Mouse (Mus musculus): Measurements from ENCODE around the gene Pgd. TPM values are rescaled to one million over a fixed set of nuclear protein-coding genes. Genes with fewer than 3 reads are reported as not detected.

The Pgd gene
- polyA plus RNA-seq, 1 experiment from 2014 or later, result 113 TPM

GRCm38 (mm10) chr4:149164150-149164549 lies 2.4 kb downstream of the Pgd start:
- H3K27ac ChIP-seq, result no peak overlapping the region
- peaks cover 54% of the 10 kb centered on the region for H3K36me3 ChIP-seq
- ATAC-seq (ENCODE audit: low FRiP score, low read depth), result no peak
- no peak overlapping the region for H3K9ac ChIP-seq
- WGBS, result 53% methylated on average over 5 of the region's 5 CpGs
- H3K4me1 ChIP-seq, result peaks cover 10% of the 10 kb centered on the region
- no peak overlapping the region for H3K4me3 ChIP-seq
- H3K4me2 ChIP-seq (replicated peaks), result no peak overlapping the region
- H3K9me3 ChIP-seq, result no peaks in the 10 kb centered on the region
- no peaks in the 10 kb centered on the region for H3K27me3 ChIP-seq

GRCm38 (mm10) chr4:149163196-149163595 lies 3.4 kb downstream of the Pgd start:
- H3K4me2 ChIP-seq (replicated peaks), result no peak overlapping the region
- H3K4me1 ChIP-seq, result peaks cover 10% of the 10 kb centered on the region
- WGBS, result 60% methylated on average over 1 of the region's 1 CpGs
- H3K27ac ChIP-seq, result no peak overlapping the region
- H3K4me3 ChIP-seq, result no peak overlapping the region
- H3K36me3 ChIP-seq, result peaks cover 64% of the 10 kb centered on the region
- no peaks in the 10 kb centered on the region for H3K27me3 ChIP-seq
- H3K9ac ChIP-seq, result no peak overlapping the region
- no peaks in the 10 kb centered on the region for H3K9me3 ChIP-seq
- no peak for ATAC-seq (ENCODE audit: low FRiP score, low read depth)

DNA sequence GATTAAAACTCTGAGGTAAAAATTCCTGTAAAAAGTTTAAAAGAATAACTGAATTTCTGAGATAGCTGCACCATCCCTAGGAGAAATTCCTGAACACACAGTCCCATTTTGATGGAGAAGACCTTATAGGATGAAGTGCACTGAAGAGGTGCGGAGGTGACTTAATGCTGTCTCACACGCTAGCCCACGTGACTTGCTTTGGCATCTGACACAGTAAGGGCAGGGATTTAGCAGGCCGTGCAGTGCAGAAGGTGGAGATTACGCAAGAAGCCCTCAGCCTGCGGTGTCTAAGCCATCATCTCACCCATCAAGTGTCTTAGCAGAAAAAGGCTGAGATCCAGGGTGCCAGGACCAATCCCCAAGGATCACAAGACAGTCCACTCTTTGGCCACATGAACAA lies 5.4 kb downstream of the Pgd start:
- Histone ChIP-seq H3K4me2 (replicated peaks) (no peak overlapping the region), H3K36me3 (peaks cover 84% of the 10 kb centered on the region), H3K27ac (no peak overlapping the region), H3K4me3 (no peak overlapping the region), H3K27me3 (no peaks in the 10 kb centered on the region), H3K9ac (no peak overlapping the region), H3K4me1 (peaks cover 10% of the 10 kb centered on the region), H3K9me3 (no peaks in the 10 kb centered on the region)
- WGBS, result 95% methylated on average over 6 of the region's 6 CpGs
- no peak for ATAC-seq (ENCODE audit: low FRiP score, low read depth)

DNA sequence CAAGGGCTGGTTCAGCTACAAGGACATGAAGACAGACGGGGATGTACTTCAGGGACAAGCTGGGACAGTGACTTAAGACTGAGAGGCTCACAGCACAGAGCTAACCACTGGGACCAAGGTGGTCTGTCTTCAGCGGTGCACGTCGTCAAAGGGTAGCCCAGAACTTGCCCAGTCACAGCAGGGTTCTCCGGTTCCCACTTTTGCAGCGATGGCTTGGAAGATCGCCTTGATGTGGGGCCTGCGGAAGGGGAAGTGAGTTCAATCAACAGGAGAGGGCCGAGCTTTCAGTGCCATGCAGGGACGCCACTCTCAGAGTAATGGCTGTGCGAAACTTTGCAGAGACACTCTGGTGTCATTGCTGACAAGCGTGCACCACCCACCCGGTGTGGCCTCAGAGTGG lies 6.7 kb downstream of the Pgd start:
- H3K36me3 ChIP-seq, result peaks cover 96% of the 10 kb centered on the region
- WGBS, result 90% methylated on average over 13 of the region's 13 CpGs
- H3K9me3 ChIP-seq, result no peaks in the 10 kb centered on the region
- no peak overlapping the region for H3K27ac ChIP-seq
- H3K4me2 ChIP-seq (replicated peaks), result no peak overlapping the region
- no peaks in the 10 kb centered on the region for H3K27me3 ChIP-seq
- H3K4me1 ChIP-seq, result no peaks in the 10 kb centered on the region
- no peak overlapping the region for H3K4me3 ChIP-seq
- no peak overlapping the region for H3K9ac ChIP-seq
- no peak for ATAC-seq (ENCODE audit: low FRiP score, low read depth)

- no peak for ATAC-seq (ENCODE audit: low FRiP score, low read depth)
- Histone ChIP-seq H3K9ac (no peak overlapping the region), H3K27me3 (no peaks in the 10 kb centered on the region), H3K4me1 (no peaks in the 10 kb centered on the region), H3K4me3 (no peak overlapping the region), H3K36me3 (peaks cover 99% of the 10 kb centered on the region), H3K27ac (no peak overlapping the region), H3K4me2 (replicated peaks) (no peak overlapping the region), H3K9me3 (no peaks in the 10 kb centered on the region)
- 84% methylated on average over 2 of the region's 2 CpGs for WGBS
These were observed 7.4 kb downstream of the Pgd start for GRCm38 (mm10) chr4:149159203-149159602.

DNA sequence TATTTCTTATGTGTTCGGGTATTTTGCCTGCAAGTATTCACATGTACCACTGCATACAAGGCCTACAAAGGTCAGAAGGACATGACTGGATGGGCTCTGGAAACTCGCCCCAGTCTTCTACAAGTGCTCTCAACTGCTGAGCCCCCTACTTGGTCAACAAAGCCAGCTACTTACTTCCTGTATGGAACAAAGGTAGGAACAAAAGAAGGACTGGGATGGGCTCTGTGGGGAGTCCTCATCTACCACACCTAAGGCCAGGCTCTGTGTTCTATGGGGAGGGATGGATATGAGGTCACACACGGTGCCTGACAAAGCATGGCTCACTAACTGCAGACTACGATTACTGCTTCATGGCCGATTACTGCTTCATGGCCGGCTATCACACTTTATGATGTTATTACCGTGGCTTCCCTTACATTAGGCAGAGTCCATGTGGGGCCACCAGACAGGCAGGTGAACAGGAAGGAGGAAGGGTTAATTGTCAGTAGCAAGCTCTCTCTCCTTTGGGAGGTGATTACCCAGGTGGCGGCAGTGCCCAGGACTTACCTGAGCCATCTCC lies 9.1 kb downstream of the Pgd start:
- no peak for ATAC-seq (ENCODE audit: low FRiP score, low read depth)
- Histone ChIP-seq H3K27me3 (no peaks in the 10 kb centered on the region), H3K27ac (no peak overlapping the region), H3K4me2 (replicated peaks) (no peak overlapping the region), H3K36me3 (peaks cover 99% of the 10 kb centered on the region), H3K4me3 (no peak overlapping the region), H3K9me3 (no peaks in the 10 kb centered on the region), H3K9ac (no peak overlapping the region), H3K4me1 (no peaks in the 10 kb centered on the region)
- WGBS, result 89% methylated on average over 8 of the region's 8 CpGs

DNA sequence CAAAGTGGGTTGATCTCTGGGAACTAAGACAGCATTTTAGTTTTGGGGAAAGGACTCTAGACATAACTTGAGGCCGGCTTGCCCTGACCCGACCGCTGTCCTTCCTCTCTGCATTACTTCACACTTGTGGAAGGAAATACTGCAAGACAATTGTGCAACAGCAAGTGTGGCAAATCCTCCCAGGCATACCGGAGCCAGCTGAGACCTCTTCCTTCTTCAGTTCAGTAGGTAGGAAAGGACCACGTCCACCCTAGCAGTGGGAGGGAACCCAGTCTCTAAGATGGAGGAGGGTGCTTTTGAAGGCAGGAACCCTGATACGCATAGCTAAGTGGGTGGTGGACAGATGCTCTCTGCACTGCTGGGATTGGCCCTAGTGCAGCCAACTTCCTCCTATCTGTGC lies 10.9 kb downstream of the Pgd start:
- no peak for ATAC-seq (ENCODE audit: low FRiP score, low read depth)
- Histone ChIP-seq H3K36me3 (peaks cover 100% of the 10 kb centered on the region), H3K9ac (no peak overlapping the region), H3K4me2 (replicated peaks) (no peak overlapping the region), H3K27me3 (no peaks in the 10 kb centered on the region), H3K4me3 (no peak overlapping the region), H3K4me1 (no peaks in the 10 kb centered on the region), H3K9me3 (no peaks in the 10 kb centered on the region), H3K27ac (no peak overlapping the region)
- 96% methylated on average over 6 of the region's 6 CpGs for WGBS

- ATAC-seq (ENCODE audit: low FRiP score, low read depth), result no peak
- 99% methylated on average over 7 of the region's 7 CpGs for WGBS
- Histone ChIP-seq H3K9ac (no peak overlapping the region), H3K4me2 (replicated peaks) (no peak overlapping the region), H3K27me3 (no peaks in the 10 kb centered on the region), H3K4me1 (no peaks in the 10 kb centered on the region), H3K4me3 (no peak overlapping the region), H3K27ac (no peak overlapping the region), H3K36me3 (peaks cover 100% of the 10 kb centered on the region), H3K9me3 (no peaks in the 10 kb centered on the region)
These were observed 11.7 kb downstream of the Pgd start for GRCm38 (mm10) chr4:149154859-149155258.

DNA sequence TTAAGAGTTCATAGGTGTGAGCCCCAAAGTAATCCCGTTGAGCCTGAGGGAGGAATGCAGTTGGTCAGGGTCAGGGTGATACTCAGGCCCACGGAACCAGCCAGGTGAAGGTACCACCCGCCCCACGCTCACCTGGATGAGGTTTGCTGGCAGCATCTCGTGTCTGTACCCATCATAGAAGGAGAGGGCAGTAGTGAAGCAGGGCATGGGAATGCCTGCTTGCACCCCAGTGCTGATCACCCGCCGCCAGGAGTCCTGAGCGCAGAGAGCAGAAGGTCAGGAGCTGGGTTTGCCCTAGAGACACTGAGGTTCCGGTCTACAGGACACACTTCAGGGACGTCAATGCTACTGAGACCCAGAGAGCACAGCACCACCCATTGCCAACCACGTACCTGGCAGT lies 15.8 kb downstream of the Pgd start:
- Histone ChIP-seq H3K4me2 (replicated peaks) (no peak overlapping the region), H3K4me1 (0 out of 2 replicates have a peak, but pooled peaks cover 6% of the 10 kb centered on the region), H3K4me3 (no peak overlapping the region), H3K9me3 (no peaks in the 10 kb centered on the region), H3K27ac (no peak overlapping the region), H3K9ac (no peak overlapping the region), H3K27me3 (no peaks in the 10 kb centered on the region), H3K36me3 (peaks cover 69% of the 10 kb centered on the region)
- no peak for ATAC-seq (ENCODE audit: low FRiP score, low read depth)
- WGBS, result 94% methylated on average over 11 of the region's 11 CpGs

- H3K4me1 ChIP-seq, result 0 out of 2 replicates have a peak, but pooled peaks cover 6% of the 10 kb centered on the region
- H3K4me3 ChIP-seq, result no peak overlapping the region
- no peak for ATAC-seq (ENCODE audit: low FRiP score, low read depth)
- H3K36me3 ChIP-seq, result peaks cover 64% of the 10 kb centered on the region
- H3K9me3 ChIP-seq, result no peaks in the 10 kb centered on the region
- H3K27me3 ChIP-seq, result no peaks in the 10 kb centered on the region
- no peak overlapping the region for H3K4me2 ChIP-seq (replicated peaks)
- H3K9ac ChIP-seq, result no peak overlapping the region
- 88% methylated on average over 11 of the region's 11 CpGs for WGBS
- H3K27ac ChIP-seq, result no peak overlapping the region
These were observed 16.3 kb downstream of the Pgd start for GRCm38 (mm10) chr4:149150256-149150655.

DNA sequence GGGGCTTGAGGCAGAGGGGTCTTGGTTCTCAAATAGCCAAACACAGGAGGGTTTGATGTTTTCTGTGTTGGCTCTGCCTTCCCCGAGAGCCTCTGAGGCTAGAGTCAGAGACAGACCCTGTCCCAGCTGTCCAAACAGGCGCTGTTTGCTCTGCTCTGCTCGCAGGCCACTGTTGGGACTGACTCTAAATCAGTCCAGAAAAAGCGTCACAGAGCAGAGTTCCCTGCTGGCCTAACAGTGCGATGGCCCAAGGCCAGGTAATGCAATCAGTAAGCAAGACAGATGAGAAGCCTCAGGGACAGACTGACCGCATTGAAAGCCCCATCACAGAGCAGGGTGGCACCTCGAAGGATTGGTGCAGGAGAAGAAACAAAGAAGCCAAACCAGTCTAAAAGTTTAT lies 17.0 kb downstream of the Pgd start:
- no peaks in the 10 kb centered on the region for H3K9me3 ChIP-seq
- H3K27ac ChIP-seq, result no peak overlapping the region
- no peak overlapping the region for H3K4me2 ChIP-seq (replicated peaks)
- H3K9ac ChIP-seq, result no peak overlapping the region
- no peak for ATAC-seq (ENCODE audit: low FRiP score, low read depth)
- no peaks in the 10 kb centered on the region for H3K27me3 ChIP-seq
- 79% methylated on average over 7 of the region's 7 CpGs for WGBS
- peaks cover 58% of the 10 kb centered on the region for H3K36me3 ChIP-seq
- H3K4me1 ChIP-seq, result 0 out of 2 replicates have a peak, but pooled peaks cover 6% of the 10 kb centered on the region
- H3K4me3 ChIP-seq, result no peak overlapping the region

DNA sequence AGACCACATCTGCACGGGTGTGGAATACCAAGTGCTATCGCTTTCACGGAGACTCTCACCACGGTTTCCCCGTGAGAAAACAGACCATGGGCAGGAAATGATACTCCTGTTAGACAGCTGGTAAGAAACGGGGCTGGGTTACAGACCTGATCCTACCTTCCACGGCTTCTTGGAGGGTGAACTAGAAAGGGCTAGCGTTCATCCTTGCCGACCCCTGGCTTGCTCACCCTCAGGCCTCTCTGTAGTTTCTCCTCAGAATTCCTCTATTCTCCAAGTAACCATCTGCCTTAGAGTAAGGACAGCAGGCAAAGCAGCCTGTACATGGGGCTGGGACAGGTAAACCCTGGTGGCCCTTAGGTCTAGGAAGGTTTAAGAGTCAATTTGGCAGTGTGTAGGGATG lies 17.4 kb downstream of the Pgd start:
- no peak for ATAC-seq (ENCODE audit: low FRiP score, low read depth)
- Histone ChIP-seq H3K4me3 (no peak overlapping the region), H3K4me1 (0 out of 2 replicates have a peak, but pooled peaks cover 6% of the 10 kb centered on the region), H3K27ac (no peak overlapping the region), H3K9ac (no peak overlapping the region), H3K27me3 (no peaks in the 10 kb centered on the region), H3K9me3 (no peaks in the 10 kb centered on the region), H3K36me3 (peaks cover 54% of the 10 kb centered on the region), H3K4me2 (replicated peaks) (no peak overlapping the region)
- 79% methylated on average over 9 of the region's 9 CpGs for WGBS

DNA sequence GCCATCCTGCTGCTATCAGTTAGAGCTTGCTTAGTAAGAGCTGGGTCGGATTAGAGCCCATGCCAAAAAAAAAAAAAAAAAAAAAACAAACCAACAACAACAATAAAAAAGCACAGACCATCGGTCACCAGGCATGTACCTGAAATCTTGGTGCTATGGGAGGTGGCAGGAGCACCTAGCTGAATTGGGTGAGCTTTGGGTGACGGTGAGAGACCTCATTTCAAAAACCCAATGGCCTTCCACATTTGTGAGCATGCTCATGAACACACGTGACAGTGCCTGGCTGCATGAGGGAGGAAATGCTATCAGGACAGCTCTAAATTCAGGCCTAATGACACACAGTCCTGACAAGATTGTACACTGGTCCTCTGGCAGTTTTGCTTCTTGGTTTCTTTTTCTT lies 18.5 kb downstream of the Pgd start:
- Histone ChIP-seq H3K27ac (no peak overlapping the region), H3K4me2 (replicated peaks) (no peak overlapping the region), H3K9me3 (no peaks in the 10 kb centered on the region), H3K36me3 (peaks cover 42% of the 10 kb centered on the region), H3K4me3 (no peak overlapping the region), H3K9ac (no peak overlapping the region), H3K4me1 (0 out of 2 replicates have a peak, but pooled peaks cover 6% of the 10 kb centered on the region), H3K27me3 (no peaks in the 10 kb centered on the region)
- ATAC-seq (ENCODE audit: low FRiP score, low read depth), result no peak
- WGBS, result 73% methylated on average over 4 of the region's 4 CpGs

Measured in limb, embryonic 13.5 days (tissue).